Mouse (Mus musculus) activated CD4-positive, CD25-positive, alpha-beta regulatory T cell, adult 9 weeks (primary cell): ENCODE measurements around the gene Nxpe5. TPM values are rescaled to one million over a fixed set of nuclear protein-coding genes. Genes with fewer than 3 reads are reported as not detected.

Experiments
- polyA plus RNA-seq: library from polyadenylated mRNA; unstranded; fragments of 100-300 nt; shearing (Covaris generic); gene quantifications from one replicate; pipeline ENCODE4 v1.2.1, GENCODE M21; 2017

Nxpe5 gene
- polyA plus RNA-seq, result 0.09 TPM

DNA sequence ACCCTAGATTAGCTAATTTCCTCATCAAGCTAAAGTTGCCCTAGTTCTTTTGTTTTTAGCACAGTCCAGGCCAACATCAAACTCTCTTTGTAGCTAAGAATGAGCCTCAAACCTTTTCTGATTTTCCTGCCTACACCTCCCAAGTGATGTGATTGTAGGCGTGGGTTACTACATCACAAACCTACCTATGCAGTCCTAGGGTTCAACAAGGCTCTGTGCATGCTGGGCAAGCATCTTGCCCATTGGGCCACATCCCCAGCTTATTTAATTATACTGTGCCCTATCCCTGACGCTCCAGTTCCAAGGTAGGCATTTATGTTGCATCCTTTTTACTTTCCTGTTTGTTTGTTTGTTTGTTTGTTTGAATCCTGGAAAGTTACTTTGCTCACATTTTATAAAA, at the start of gene Nxpe5:
Gene Nxpe5, plus strand, starts transcription at position 199 of the 400 bp plus-strand sequence.

GRCm38 (mm10) chr5:138186950-138187638, 38.6 kb upstream of the Nxpe5 start, which contains the start of the genes Taf6 and Cnpy4:
Gene Taf6, minus strand, starts transcription at chr5:138187451.
Gene Cnpy4, plus strand, starts transcription at chr5:138187485.

DNA sequence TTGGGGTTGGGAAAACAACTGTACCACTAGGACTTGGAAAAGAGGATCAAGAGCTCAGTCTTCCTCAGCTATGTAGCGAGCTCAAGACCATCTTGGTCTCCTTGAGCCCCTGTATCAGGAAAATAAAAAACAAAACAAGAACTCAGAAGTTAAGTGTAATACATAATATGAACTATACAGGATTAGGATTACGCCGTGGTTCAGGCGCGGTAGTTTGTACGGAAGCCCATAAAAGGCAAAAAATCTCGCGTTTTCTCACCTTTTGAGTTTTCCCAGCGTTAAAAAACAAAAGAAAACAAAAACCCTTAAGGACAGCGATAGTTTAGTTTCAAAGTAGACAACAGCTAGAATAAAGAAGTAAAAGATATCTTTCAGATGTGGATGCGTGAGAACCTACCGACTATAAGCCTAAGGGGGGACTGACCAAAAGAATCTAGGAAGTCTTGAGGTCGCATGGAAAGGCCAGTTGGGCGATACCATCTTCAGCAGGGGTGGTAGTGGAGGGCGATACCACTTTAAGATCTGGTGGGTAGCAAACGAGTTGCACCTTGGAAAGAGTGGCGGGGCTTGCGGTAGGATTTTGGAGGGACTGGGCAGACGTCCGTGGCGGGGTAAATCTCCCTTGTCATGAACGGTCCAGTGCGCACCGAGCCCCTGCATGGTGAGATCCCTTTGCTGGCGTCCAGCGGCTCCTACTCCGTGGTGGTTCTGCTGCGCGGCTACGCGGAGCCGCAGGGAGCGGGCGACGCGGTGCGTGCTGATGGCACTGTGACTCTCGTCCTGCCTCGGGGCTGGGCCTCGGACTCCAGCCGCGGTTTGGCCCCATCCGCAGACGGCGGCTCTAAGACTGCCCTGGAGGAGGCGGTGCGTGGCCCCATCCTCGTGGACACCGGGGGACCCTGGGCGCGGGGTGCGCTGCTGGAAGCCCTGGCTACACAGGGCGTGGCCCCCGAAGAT, 31.6 kb upstream of the Nxpe5 start, which contains the start of gene Mblac1:
Gene Mblac1, plus strand, starts transcription at position 544 of the 957 bp plus-strand sequence.

DNA sequence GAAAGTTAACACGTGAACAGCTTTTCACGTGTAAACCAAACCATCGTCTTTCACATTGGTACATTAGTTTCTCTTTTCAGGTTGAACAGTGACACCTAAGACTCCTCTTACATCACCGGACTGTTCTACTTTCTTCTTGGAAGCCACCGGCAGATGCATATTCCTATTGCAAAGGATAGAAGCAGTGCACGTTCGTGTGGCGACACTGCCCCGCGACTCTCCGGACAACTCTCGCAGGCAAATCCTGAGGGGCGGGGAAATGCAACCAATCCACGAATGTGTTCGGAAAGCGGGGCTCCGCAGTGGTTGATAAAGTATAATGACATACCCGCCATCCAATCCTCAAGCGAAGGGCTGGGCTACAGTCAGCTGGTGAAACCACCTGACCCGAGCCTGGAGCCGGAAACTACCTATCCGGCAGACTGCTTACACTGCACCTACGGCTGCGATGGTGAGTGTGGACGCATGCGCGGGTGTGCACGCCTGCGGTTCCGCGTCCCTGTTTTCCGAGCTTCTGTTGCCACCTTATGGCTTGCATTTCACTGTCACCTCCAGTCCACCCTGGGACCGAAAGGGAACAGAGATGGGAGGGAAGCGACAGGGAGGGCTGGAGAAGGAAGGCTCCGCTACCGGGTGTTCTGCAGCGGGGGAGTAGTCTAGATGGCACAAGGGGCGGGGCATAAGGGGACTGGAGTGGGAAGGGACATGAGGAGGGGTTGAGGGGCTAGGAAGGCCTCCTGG, 29.8 kb downstream of the Nxpe5 start, which contains the start of gene Lamtor4:
Gene Lamtor4, plus strand, starts transcription at position 130 of the 741 bp plus-strand sequence.

GRCm38 (mm10) chr5:138263260-138264206, 37.8 kb downstream of the Nxpe5 start, which contains the start of gene BC037034:
Gene BC037034, minus strand, starts transcription at chr5:138264033.

DNA sequence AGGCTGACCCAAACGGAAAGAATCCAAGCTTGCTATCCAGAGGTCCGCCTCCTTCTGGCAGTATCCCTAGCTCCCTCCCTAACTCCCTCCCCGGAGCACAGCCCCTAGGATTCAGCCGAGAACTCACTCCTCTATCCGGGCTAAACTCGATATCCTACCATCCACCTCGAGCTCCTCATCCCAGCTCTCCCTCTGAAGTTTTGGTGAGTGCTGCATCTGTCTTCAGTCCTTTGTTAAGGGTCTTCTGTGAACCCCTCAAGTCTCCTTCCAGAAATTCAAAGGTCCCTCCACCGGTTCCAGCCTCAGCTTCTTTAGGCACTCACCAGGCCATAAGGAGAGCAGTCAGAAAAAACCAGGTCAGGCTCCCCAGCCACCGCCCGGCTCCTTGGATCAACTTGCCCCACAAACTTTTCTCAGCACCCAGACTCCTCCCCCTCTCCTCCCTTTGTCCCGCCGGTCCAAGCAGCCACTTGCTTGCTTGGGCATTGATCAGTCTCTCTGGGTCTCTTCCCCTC, 46.8 kb downstream of the Nxpe5 start, which contains the start of gene Gal3st4:
Gene Gal3st4, minus strand, starts transcription at position 432 of the 515 bp plus-strand sequence.

DNA sequence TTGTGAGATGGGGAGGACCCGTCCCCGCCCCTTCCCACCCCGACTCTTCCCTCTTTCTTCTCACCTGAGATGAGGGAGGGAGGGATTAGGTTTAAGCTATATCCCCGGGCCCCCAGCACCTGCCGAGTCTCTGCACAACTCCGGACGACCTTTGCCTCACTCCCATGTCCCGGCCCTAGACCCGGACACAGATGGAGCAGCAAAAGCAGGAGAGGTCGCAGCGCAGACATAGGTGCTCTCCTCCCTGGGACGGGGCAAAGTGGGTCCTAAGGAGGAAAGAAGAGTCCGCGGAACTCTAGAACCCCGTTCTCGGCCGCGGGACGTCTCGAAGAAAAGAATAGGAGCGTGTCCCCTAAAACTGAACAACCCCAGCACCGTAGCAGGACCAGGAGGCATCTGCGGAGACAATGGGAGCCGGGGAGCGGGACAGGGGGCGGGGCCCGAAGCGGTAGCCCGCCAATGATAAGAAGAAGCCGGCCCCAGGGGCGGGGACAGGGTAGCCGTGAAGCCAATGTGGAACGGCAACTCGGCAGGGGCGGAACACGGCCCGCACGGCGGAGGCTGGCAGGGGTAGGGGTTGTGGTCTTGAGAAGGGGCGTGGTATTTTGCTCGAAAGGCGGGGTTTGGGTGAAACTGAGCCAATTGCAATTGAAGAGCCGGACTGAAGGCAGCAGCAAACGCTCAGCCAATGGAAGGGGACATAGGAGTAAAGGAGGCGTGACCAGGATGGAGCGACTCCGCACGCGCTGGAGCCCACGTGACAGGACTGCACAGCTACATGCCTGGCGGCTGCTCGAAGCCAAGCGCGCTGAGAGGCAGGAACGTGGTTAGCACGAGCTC, 54.1 kb downstream of the Nxpe5 start, which contains the start of the genes Gm43720, Gpc2 and Stag3:
Gene Gm43720, minus strand, starts transcription at position 374 of the 840 bp plus-strand sequence.
Gene Gpc2, minus strand, starts transcription at position 421 of the 840 bp plus-strand sequence.
Gene Stag3, plus strand, starts transcription at position 656 of the 840 bp plus-strand sequence.

Other genes with a start within 250 kb of the Nxpe5 start
- gene Azgp1, start 244.4 kb upstream of the Nxpe5 start, polyA plus RNA-seq, result not detected
- gene Smok3a, start 204.6 kb upstream of the Nxpe5 start, polyA plus RNA-seq, result not detected
- gene Smok3b, start 204.5 kb upstream of the Nxpe5 start, polyA plus RNA-seq, result not detected
- gene Smok3c, start 172.7 kb upstream of the Nxpe5 start, polyA plus RNA-seq, result not detected
- 24.1 TPM for gene Zkscan1, start 140.8 kb upstream of the Nxpe5 start, polyA plus RNA-seq
- 26.3 TPM for gene Zscan21, start 109.0 kb upstream of the Nxpe5 start, polyA plus RNA-seq
- gene Zfp113, start 70.2 kb upstream of the Nxpe5 start, polyA plus RNA-seq, result 23.3 TPM
- 230 TPM for gene Cops6, start 64.8 kb upstream of the Nxpe5 start, polyA plus RNA-seq
- gene Ap4m1, start 53.9 kb upstream of the Nxpe5 start, polyA plus RNA-seq, result 11.0 TPM
- 95.0 TPM for gene Mcm7, start 53.5 kb upstream of the Nxpe5 start, polyA plus RNA-seq
- 57.0 TPM for gene Taf6, start 38.4 kb upstream of the Nxpe5 start, polyA plus RNA-seq
- 20.8 TPM for gene Cnpy4, start 38.4 kb upstream of the Nxpe5 start, polyA plus RNA-seq
- gene Mblac1, start 31.6 kb upstream of the Nxpe5 start, polyA plus RNA-seq, result 0.56 TPM
- 118 TPM for gene Lamtor4, start 29.6 kb downstream of the Nxpe5 start, polyA plus RNA-seq
- gene BC037034, start 38.1 kb downstream of the Nxpe5 start, polyA plus RNA-seq, result 9.8 TPM
- gene Gal3st4, start 46.9 kb downstream of the Nxpe5 start, polyA plus RNA-seq, result 1.3 TPM
- not detected for gene Gm43720, start 54.1 kb downstream of the Nxpe5 start, polyA plus RNA-seq
- gene Gpc2, start 54.1 kb downstream of the Nxpe5 start, polyA plus RNA-seq, result 1.9 TPM
- 0.95 TPM for gene Stag3, start 54.3 kb downstream of the Nxpe5 start, polyA plus RNA-seq
- gene Pvrig, start 116.1 kb downstream of the Nxpe5 start, polyA plus RNA-seq, result 29.4 TPM
- gene Zfp157, start 215.6 kb downstream of the Nxpe5 start, polyA plus RNA-seq, result 29.4 TPM